Mouse (Mus musculus) liver, embryonic 14.5 days (tissue): ENCODE measurements around the gene Akr1b10.

Source experiments
- CTCF ChIP-seq: IDR thresholded peaks from 2 replicates; pipeline ENCODE4 v1.5.1; 2016; ENCODE audit warnings: antibody characterized with exemption, low read depth, control low read depth
- EP300 ChIP-seq: IDR thresholded peaks from 2 replicates; pipeline ENCODE4 v1.6.1; 2016; ENCODE audit warnings: antibody characterized with exemption, low read depth

DNA sequence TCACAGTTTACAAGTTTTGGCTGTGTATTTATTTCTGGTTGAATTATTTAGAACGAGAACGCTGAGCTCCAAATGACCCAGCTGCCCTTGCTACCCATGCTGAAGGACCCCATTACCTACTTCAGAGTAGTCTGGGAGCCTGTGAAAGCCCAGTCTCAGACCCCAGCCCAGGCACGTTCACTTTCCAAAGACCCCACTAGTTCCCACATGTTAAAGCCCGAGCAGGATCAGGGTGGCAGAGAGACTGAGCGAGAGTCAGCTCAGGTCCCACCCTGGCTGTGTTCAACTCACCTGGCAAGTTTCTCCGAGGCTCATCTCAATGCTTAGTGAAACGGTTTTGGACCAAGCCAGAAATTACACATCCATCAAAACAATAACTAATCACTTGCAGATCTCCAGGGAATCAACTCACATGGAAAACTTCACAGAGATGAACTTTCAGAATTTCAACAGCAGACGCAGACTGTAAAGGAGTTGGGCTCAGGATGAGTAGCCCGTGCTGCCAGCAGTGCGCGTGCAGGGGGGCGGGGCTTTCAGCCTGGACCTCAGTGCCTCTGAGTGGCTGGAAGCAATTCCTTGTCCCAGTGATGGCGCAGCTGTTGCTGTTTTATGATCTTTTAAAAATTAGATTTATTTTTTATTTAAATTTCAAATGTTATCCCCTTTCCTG, 818 bp downstream of the Akr1b10 start:
- TF ChIP-seq EP300 (no peak), CTCF (no peak)
